Mouse (Mus musculus): Measurements from ENCODE around the gene Gm4177. TPM values are rescaled to one million over a fixed set of nuclear protein-coding genes. Genes with fewer than 3 reads are reported as not detected.

Gene Gm4177
- polyA plus RNA-seq (2015; fragmentation: Nextera tagmentation; extraction: Ambion mirVana) = not detected in 2 replicates

DNA sequence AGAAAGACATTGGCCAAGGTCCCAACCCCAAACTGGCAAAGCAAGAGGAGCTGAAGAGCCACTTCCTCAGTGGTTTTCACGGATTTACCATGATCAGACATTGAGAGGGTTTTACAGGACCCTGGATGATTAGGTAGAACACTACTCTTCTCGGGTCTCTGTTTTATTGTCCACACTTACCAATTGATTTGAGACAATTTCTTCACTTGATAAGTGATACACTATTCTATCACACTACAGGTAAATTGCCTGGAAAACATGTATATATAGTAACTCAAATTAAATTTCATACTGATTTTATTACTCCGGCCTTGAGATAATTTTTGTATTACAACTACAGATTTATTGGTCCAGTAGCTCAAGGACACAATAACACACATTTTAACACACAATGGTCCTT, at the start of gene Gm4177:
Gene Gm4177 (minus strand): TSS at position 101 of the 400 bp plus-strand sequence.

DNA sequence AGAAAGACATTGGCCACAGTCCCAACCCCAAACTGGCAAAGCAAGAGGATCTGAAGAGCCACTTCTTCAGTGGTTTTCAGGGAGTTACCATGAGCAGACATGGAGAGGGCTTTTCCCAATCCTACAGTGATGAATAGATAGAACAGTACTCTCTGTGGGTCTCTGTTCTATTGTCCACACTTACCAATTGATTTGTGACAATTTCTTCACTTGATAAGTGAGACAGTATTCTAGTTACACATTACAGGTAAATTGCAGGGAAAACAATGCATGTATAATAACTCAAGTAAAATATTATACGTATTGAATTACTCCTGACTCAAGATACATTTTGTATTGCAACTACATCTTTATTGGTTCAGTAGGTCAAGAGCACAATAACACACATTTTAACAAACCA, 47.6 kb upstream of the Gm4177 start, which contains the start of gene Gm5725:
Gene Gm5725 (minus strand): TSS at position 101 of the 400 bp plus-strand sequence.

DNA sequence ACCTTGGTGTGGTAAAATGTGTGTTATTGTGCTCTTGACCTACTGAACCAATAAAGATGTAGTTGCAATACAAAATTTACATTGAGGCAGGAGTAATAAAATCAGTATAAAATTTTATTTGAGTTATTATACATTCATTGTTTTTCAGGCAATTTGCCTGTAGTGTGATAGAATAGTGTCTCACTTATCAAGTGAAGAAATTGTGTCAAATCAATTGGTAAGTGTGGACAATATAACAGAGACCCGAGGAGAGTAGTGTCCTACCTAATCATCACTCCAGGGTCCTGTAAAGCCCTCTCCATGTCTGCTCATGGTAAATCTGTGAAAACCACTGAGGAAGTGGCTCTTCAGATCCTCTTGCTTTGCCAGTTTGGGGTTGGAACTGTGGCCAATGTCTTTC, 35.5 kb upstream of the Gm4177 start, which contains the start of gene Vmn1r135:
Gene Vmn1r135 (plus strand): TSS at position 301 of the 400 bp plus-strand sequence.

DNA sequence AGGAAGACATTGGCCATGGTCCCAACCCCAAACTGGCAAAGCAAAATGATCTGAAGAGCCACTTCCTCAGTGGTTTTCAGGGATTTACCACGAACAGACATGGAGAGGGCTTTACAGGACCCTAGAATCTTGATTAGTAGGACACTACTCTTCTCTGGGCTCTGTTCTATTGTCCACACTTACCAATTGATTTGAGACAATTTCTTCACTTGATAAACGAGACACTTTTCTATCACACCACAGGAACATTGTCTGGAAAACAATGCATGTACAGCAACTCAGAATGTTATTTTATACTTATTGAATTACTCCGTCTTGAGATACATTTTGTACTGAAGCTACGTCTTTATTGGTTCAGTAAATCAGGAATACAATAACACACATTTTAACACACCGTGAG, 35.2 kb downstream of the Gm4177 start, which contains the start of gene Gm4175:
Gene Gm4175 (minus strand): TSS at position 101 of the 400 bp plus-strand sequence.

Other genes starting within 250 kb of the Gm4177 start
- gene Vmn1r132, start 182.6 kb downstream of the Gm4177 start, polyA plus RNA-seq (2015; fragmentation: Nextera tagmentation; extraction: Ambion mirVana) = not detected in 2 replicates
- not detected in 2 replicates for gene Gm4175, start 35.3 kb downstream of the Gm4177 start, polyA plus RNA-seq (2015; fragmentation: Nextera tagmentation; extraction: Ambion mirVana)
- gene Vmn1r135, start 35.6 kb upstream of the Gm4177 start, polyA plus RNA-seq (2015; fragmentation: Nextera tagmentation; extraction: Ambion mirVana) = not detected in 2 replicates
- not detected in 2 replicates for gene Gm5725, start 47.5 kb upstream of the Gm4177 start, polyA plus RNA-seq (2015; fragmentation: Nextera tagmentation; extraction: Ambion mirVana)
- not detected in 2 replicates for gene Gm5891, start 124.6 kb upstream of the Gm4177 start, polyA plus RNA-seq (2015; fragmentation: Nextera tagmentation; extraction: Ambion mirVana)
- not detected in 2 replicates for gene Vmn1r137, start 197.9 kb upstream of the Gm4177 start, polyA plus RNA-seq (2015; fragmentation: Nextera tagmentation; extraction: Ambion mirVana)
- gene Vmn1r138, start 232.2 kb upstream of the Gm4177 start, polyA plus RNA-seq (2015; fragmentation: Nextera tagmentation; extraction: Ambion mirVana) = not detected in 2 replicates

Data from skeletal muscle tissue, postnatal 0 days (tissue).